Mouse (Mus musculus): ENCODE results near the gene Pik3c2b. TPM values are rescaled to one million over a fixed set of nuclear protein-coding genes. Genes with fewer than 3 reads are reported as not detected.

Gene Pik3c2b
- total and polyA plus RNA-seq, 2 experiments from 2014 or later: 9.2 to 21.3 TPM

- Histone ChIP-seq H3K4me3 (ENCODE audit: low read depth, low read length) (peak within 1 kb of the TSS; percentile 72), H3K4me2 (ENCODE audit: low read depth, low read length, poor library complexity, severe bottlenecking) (peak within 1 kb of the TSS; percentile 97), H3K9me3 (ENCODE audit: low read length) (no peaks in the 10 kb centered on the region), H3K9ac (replicated peaks; ENCODE audit: low read length, poor library complexity, severe bottlenecking) (peak within 1 kb of the TSS; percentile 79), H3K36me3 (ENCODE audit: insufficient read depth, low read length) (no peaks in the 10 kb centered on the region), H3K27me3 (ENCODE audit: insufficient read depth, low read length) (no peaks in the 10 kb centered on the region), H3K4me1 (ENCODE audit: insufficient read depth, low read length) (peaks cover 4% of the 10 kb centered on the region; the same call in 1 of the 2 replicates), H3K27ac (ENCODE audit: low read depth, low read length) (peak within 1 kb of the TSS; percentile 97)
- TF ChIP-seq CTCF (IDR thresholded peaks at IDR 0.05): peak; percentile 38
- ATAC-seq (ENCODE audit: low FRiP score) (peak; percentile 99), DNase-seq (ENCODE audit: low spot score) (peak; percentile 99)
- under 1% methylated on average over 69 of the region's 72 CpGs for WGBS
These were observed 85.4 kb downstream of the Pik3c2b start, which contains the start of gene Ppp1r15b for GRCm38 (mm10) chr1:133130638-133131560. Ppp1r15b (plus strand) TSS chr1:133131143.

DNA sequence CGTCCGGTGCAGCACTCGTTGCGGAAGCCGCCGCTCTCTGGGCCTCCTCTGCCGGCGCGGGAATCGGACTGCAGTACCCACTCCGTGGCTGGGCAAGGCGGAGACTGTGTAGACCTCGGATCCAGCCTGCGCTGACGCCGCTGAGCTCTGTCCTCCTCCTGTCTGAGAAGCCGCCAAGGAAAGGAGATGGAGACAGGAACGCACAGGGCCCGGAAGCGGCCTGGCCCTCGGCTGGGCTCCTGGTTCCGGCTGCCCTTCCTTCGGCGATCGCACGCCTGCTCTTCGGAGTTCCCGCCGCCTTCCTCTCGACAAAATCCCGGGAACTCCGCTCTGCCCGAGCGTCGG lies 86.1 kb downstream of the Pik3c2b start:
- no peaks in the 10 kb centered on the region for H3K27me3 ChIP-seq (ENCODE audit: insufficient read depth, low read length)
- H3K9ac ChIP-seq (replicated peaks; ENCODE audit: low read length, poor library complexity, severe bottlenecking): peak overlapping the region; percentile 79
- peak overlapping the region; percentile 97 for H3K27ac ChIP-seq (ENCODE audit: low read depth, low read length)
- H3K4me3 ChIP-seq (ENCODE audit: low read depth, low read length): peak overlapping the region; percentile 72
- peaks cover 4% of the 10 kb centered on the region; the same call in 1 of the 2 replicates for H3K4me1 ChIP-seq (ENCODE audit: insufficient read depth, low read length)
- no peaks in the 10 kb centered on the region for H3K9me3 ChIP-seq (ENCODE audit: low read length)
- ATAC-seq (ENCODE audit: low FRiP score) (no peak), DNase-seq (ENCODE audit: low spot score) (no peak)
- TF ChIP-seq CTCF (IDR thresholded peaks at IDR 0.05): no peak
- 0% methylated on average over 35 of the region's 35 CpGs for WGBS
- peak overlapping the region; percentile 97 for H3K4me2 ChIP-seq (ENCODE audit: low read depth, low read length, poor library complexity, severe bottlenecking)
- peaks cover 1% of the 10 kb centered on the region for H3K36me3 ChIP-seq (ENCODE audit: insufficient read depth, low read length)

- H3K4me1 ChIP-seq (ENCODE audit: insufficient read depth, low read length): peaks cover 4% of the 10 kb centered on the region; the same call in 1 of the 2 replicates
- DNase-seq (ENCODE audit: low spot score) (no peak), ATAC-seq (ENCODE audit: low FRiP score) (no peak)
- peaks cover 5% of the 10 kb centered on the region for H3K36me3 ChIP-seq (ENCODE audit: insufficient read depth, low read length)
- H3K27ac ChIP-seq (ENCODE audit: low read depth, low read length): peak overlapping the region; percentile 97
- H3K27me3 ChIP-seq (ENCODE audit: insufficient read depth, low read length): no peaks in the 10 kb centered on the region
- 0% methylated on average over 11 of the region's 11 CpGs for WGBS
- peak overlapping the region; percentile 79 for H3K9ac ChIP-seq (replicated peaks; ENCODE audit: low read length, poor library complexity, severe bottlenecking)
- peak overlapping the region; percentile 72 for H3K4me3 ChIP-seq (ENCODE audit: low read depth, low read length)
- TF ChIP-seq CTCF (IDR thresholded peaks at IDR 0.05): no peak
- H3K9me3 ChIP-seq (ENCODE audit: low read length): no peaks in the 10 kb centered on the region
- peak overlapping the region; percentile 97 for H3K4me2 ChIP-seq (ENCODE audit: low read depth, low read length, poor library complexity, severe bottlenecking)
These were observed 86.5 kb downstream of the Pik3c2b start for GRCm38 (mm10) chr1:133131936-133132335.

DNA sequence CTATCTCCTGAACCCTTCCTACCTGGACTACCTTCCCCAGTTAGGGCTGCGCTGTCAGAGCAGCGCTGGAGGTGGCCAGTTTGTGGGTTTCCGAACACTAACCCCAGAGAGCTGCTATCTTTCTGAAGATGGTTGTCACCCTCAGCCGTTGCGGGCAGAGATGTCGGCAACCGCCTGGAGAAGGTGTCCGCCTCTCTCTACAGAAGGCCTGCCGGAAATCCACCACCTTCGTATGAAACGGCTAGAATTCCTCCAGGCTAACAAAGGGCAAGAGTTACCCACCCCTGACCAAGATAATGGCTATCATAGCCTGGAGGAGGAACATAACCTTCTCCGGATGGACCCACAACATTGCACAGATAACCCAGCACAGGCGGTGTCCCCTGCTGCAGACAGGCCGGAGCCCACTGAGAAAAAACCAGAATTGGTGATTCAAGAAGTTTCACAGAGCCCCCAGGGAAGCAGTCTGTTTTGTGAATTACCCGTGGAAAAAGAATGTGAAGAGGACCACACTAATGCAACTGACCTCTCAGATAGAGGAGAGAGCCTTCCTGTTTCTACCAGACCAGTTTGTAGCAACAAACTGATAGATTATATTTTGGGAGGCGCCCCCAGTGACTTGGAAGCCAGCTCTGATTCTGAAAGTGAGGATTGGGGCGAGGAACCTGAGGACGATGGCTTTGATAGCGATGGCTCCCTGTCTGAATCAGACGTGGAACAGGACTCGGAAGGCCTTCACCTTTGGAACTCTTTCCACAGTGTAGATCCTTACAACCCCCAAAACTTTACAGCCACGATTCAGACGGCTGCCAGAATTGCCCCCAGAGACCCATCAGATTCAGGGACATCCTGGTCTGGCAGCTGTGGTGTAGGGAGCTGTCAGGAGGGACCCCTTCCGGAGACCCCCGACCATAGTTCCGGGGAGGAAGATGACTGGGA lies 87.2 kb downstream of the Pik3c2b start:
- ATAC-seq (ENCODE audit: low FRiP score): no peak
- no peak for DNase-seq (ENCODE audit: low spot score)
- peak overlapping the region; percentile 72 for H3K4me3 ChIP-seq (ENCODE audit: low read depth, low read length)
- peak overlapping the region; percentile 97; the same call in 1 of the 2 replicates for H3K27ac ChIP-seq (ENCODE audit: low read depth, low read length)
- no peaks in the 10 kb centered on the region for H3K9me3 ChIP-seq (ENCODE audit: low read length)
- peak overlapping the region; percentile 79 for H3K9ac ChIP-seq (replicated peaks; ENCODE audit: low read length, poor library complexity, severe bottlenecking)
- no peaks in the 10 kb centered on the region for H3K27me3 ChIP-seq (ENCODE audit: insufficient read depth, low read length)
- H3K36me3 ChIP-seq (ENCODE audit: insufficient read depth, low read length): peaks cover 12% of the 10 kb centered on the region
- TF ChIP-seq CTCF (IDR thresholded peaks at IDR 0.05): no peak
- 13% methylated on average over 26 of the region's 26 CpGs for WGBS
- peaks cover 4% of the 10 kb centered on the region; the same call in 1 of the 2 replicates for H3K4me1 ChIP-seq (ENCODE audit: insufficient read depth, low read length)
- peak overlapping the region; percentile 97 for H3K4me2 ChIP-seq (ENCODE audit: low read depth, low read length, poor library complexity, severe bottlenecking)

DNA sequence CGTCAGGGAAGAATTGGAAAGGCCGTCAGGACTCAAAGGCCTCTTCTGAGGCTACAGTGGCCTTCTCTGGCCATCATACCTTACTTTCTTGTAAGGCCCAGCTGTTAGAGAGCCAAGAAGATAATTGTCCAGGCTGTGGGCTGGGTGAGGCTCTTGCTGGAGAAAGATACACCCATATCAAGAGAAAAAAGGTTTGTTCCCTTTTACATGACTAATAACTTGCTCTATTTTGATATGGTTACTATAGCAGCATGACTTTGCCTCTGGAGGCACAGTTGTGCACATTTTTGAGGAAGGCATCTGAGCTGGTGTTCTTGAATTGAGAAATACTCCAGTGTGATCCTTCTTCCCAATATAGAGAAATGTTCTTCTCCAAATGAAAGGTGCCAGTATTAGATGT lies 88.0 kb downstream of the Pik3c2b start:
- Histone ChIP-seq H3K9ac (replicated peaks; ENCODE audit: low read length, poor library complexity, severe bottlenecking) (peak overlapping the region; percentile 79), H3K9me3 (ENCODE audit: low read length) (no peaks in the 10 kb centered on the region), H3K4me1 (ENCODE audit: insufficient read depth, low read length) (peaks cover 4% of the 10 kb centered on the region; the same call in 1 of the 2 replicates), H3K27me3 (ENCODE audit: insufficient read depth, low read length) (no peaks in the 10 kb centered on the region), H3K27ac (ENCODE audit: low read depth, low read length) (no peak overlapping the region), H3K4me2 (ENCODE audit: low read depth, low read length, poor library complexity, severe bottlenecking) (peak overlapping the region; percentile 97), H3K36me3 (ENCODE audit: insufficient read depth, low read length) (peaks cover 16% of the 10 kb centered on the region), H3K4me3 (ENCODE audit: low read depth, low read length) (peak overlapping the region; percentile 72)
- no peak for TF ChIP-seq CTCF (IDR thresholded peaks at IDR 0.05)
- 12% methylated on average over 2 of the region's 2 CpGs for WGBS
- ATAC-seq (ENCODE audit: low FRiP score) (no peak), DNase-seq (ENCODE audit: low spot score) (no peak)

All from midbrain, postnatal 0 days (tissue).